Mouse (Mus musculus) embryonic facial prominence, embryonic 14.5 days (tissue): ENCODE measurements around the gene Nfkbia. TPM values are rescaled to one million over a fixed set of nuclear protein-coding genes. Genes with fewer than 3 reads are reported as not detected.

Source experiments
- ATAC-seq: fragments of 200-750 bp; cut with Nextera tagmentation; 2 replicates; pipeline ENCODE4 v1.8.0; 2017; ENCODE audit warnings: low read depth, moderate number of reproducible peaks, moderate TSS enrichment
- DNase-seq: peaks from one replicate; pipeline ENCODE4 v3.0.0-alpha.2; 2015; ENCODE audit warnings: low spot score
- H3K27ac ChIP-seq: fragments of 300-500 bp; sonication (generic); replicated peaks from 2 replicates; pipeline ENCODE4 v1.5.1; 2014; ENCODE audit warnings: low read depth, mild to moderate bottlenecking, low read length, moderate library complexity
- H3K27me3 ChIP-seq: fragments of 300-500 bp; sonication (generic); replicated peaks from 2 replicates; pipeline ENCODE4 v1.6.1; 2014; ENCODE audit warnings: low read length; ENCODE audit not compliant: control insufficient read depth, insufficient read depth
- H3K36me3 ChIP-seq: fragments of 300-500 bp; sonication (generic); 2 replicates; pipeline ENCODE4 v1.6.1; 2014; ENCODE audit warnings: low read length, mixed read lengths; ENCODE audit not compliant: control insufficient read depth, insufficient read depth
- H3K4me1 ChIP-seq: fragments of 300-500 bp; sonication (generic); 2 replicates; pipeline ENCODE4 v1.6.1; 2014; ENCODE audit warnings: antibody characterized with exemption, low read length; ENCODE audit not compliant: control insufficient read depth, insufficient read depth
- H3K4me2 ChIP-seq: fragments of 300-500 bp; sonication (generic); 2 replicates; pipeline ENCODE4 v1.6.1; 2014; ENCODE audit warnings: low read depth, mild to moderate bottlenecking, low read length, moderate library complexity, mixed read lengths
- H3K4me3 ChIP-seq: fragments of 300-500 bp; sonication (generic); 2 replicates; pipeline ENCODE4 v1.5.1; 2014; ENCODE audit warnings: low read depth, mild to moderate bottlenecking, low read length
- H3K9ac ChIP-seq: fragments of 300-500 bp; sonication (generic); 2 replicates; pipeline ENCODE4 v1.6.1; 2014; ENCODE audit warnings: low read depth, mild to moderate bottlenecking, low read length, moderate library complexity, mixed read lengths
- H3K9me3 ChIP-seq: fragments of 300-500 bp; sonication (generic); 2 replicates; pipeline ENCODE4 v1.6.1; 2016; ENCODE audit warnings: low read length; ENCODE audit not compliant: control insufficient read depth
- WGBS: fragments of 180-500 bp; shearing (Covaris S2); extraction: QIAGEN DNeasy Blood & Tissue Kit; methylation state at CpG from one replicate; pipeline ENCODE4 v1.1.7; 2014; 5-methylcytosine and 5-hydroxymethylcytosine counted together
- polyA plus RNA-seq: library from polyadenylated mRNA; unstranded; fragments of >200 nt; fragmentation: Nextera tagmentation; extraction: Ambion mirVana; gene quantifications from 2 replicates; pipeline ENCODE4 v1.2.1, GENCODE M21; 2014

The Nfkbia gene
- polyA plus RNA-seq, 1 experiment from 2014 or later: 101 TPM

DNA sequence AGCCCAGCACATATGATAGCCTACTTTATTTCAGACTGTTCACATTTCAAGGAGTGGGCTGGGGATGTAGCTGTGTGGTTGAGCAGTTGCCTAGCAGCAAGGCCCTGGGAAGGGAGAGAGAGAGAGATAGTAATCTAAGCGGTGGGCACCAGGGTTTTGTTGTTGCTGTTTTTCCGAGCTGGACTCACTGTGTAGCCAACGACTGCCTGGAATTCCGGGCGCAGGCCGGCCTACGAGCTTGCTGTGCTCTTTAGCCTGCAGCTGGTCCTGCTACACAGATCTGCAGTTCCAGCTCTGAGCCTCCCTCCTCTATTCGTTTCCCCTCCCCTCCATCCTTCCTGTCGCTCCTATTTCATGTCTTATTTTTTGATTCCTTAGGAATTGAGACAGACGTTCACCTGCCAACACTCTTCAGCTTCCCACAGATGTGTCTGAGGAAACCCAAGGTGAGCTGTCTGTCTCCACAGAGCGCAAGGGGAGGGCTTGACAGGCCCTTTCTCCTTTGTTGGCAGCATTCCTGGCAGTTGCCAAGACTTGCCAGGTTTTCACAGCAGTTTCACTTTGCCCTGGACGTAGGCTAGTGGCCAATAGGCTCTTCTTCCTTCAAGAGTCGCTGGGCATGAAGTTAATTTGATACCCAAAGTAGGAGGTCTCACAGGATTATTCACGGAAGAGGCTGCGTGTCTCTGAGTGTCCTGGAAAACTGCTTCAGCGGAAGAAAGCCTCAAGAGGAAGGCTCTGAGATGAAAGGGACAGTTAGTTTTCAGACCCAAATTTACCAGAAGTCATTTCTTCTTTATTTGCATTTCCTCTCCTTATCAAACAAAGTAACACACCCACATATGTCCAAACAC is 28.2 kb downstream of the Nfkbia start:
- H3K27ac ChIP-seq: peak overlapping the region; percentile 85
- 15% methylated on average over 16 of the region's 16 CpGs for WGBS
- H3K9ac ChIP-seq: no peak overlapping the region
- no peaks in the 10 kb centered on the region for H3K27me3 ChIP-seq
- no peaks in the 10 kb centered on the region for H3K36me3 ChIP-seq
- ATAC-seq: peak; percentile 78
- H3K4me1 ChIP-seq: peaks cover 66% of the 10 kb centered on the region
- DNase-seq: peak; percentile 89
- H3K4me3 ChIP-seq: no peak overlapping the region
- H3K9me3 ChIP-seq: no peaks in the 10 kb centered on the region
- peak overlapping the region; percentile 34 for H3K4me2 ChIP-seq

GRCm38 (mm10) chr12:55463087-55463486 is 29.4 kb downstream of the Nfkbia start:
- no peaks in the 10 kb centered on the region for H3K36me3 ChIP-seq
- ATAC-seq: no peak
- peak overlapping the region; percentile 85 for H3K27ac ChIP-seq
- H3K4me3 ChIP-seq: no peak overlapping the region
- 77% methylated on average over 5 of the region's 5 CpGs for WGBS
- no peak for DNase-seq
- H3K4me1 ChIP-seq: peaks cover 66% of the 10 kb centered on the region
- H3K9ac ChIP-seq: no peak overlapping the region
- H3K27me3 ChIP-seq: no peaks in the 10 kb centered on the region
- no peaks in the 10 kb centered on the region for H3K9me3 ChIP-seq
- H3K4me2 ChIP-seq: no peak overlapping the region

GRCm38 (mm10) chr12:55462456-55462855 is 30.0 kb downstream of the Nfkbia start:
- DNase-seq (no peak), ATAC-seq (no peak)
- 55% methylated on average over 6 of the region's 6 CpGs for WGBS
- Histone ChIP-seq H3K4me2 (no peak overlapping the region), H3K4me1 (peaks cover 61% of the 10 kb centered on the region), H3K27me3 (no peaks in the 10 kb centered on the region), H3K4me3 (no peak overlapping the region), H3K36me3 (no peaks in the 10 kb centered on the region), H3K9me3 (no peaks in the 10 kb centered on the region), H3K27ac (peak overlapping the region; percentile 85), H3K9ac (no peak overlapping the region)

DNA sequence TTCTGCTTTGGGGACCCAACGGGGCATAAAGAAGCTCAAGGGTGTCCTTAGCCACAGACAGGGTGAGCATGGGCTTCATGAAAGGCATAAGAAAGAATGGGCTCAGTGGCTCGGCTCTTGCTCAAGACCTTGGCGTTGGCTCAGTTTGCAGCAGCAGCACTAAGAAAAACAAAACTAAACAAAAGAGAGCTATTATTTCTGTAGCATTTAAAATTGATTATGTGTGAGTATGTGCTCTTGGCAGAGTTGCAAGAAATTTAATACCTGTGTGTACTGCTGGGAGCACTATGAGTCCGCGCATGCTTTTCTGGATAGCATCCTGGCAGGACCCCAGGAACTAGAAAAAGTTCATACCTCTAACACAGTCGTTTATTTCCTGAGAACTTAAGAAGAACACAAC is 30.7 kb downstream of the Nfkbia start:
- ATAC-seq (peak; percentile 60), DNase-seq (peak; percentile 97)
- H3K9ac ChIP-seq: no peak overlapping the region
- H3K36me3 ChIP-seq: no peaks in the 10 kb centered on the region
- no peak overlapping the region for H3K4me3 ChIP-seq
- 0 out of 2 replicates have a peak overlapping the region, but pooled peaks have one; percentile 12 for H3K4me2 ChIP-seq
- H3K27me3 ChIP-seq: no peaks in the 10 kb centered on the region
- peak overlapping the region; percentile 85 for H3K27ac ChIP-seq
- 33% methylated on average over 6 of the region's 6 CpGs for WGBS
- H3K9me3 ChIP-seq: no peaks in the 10 kb centered on the region
- H3K4me1 ChIP-seq: peaks cover 61% of the 10 kb centered on the region

DNA sequence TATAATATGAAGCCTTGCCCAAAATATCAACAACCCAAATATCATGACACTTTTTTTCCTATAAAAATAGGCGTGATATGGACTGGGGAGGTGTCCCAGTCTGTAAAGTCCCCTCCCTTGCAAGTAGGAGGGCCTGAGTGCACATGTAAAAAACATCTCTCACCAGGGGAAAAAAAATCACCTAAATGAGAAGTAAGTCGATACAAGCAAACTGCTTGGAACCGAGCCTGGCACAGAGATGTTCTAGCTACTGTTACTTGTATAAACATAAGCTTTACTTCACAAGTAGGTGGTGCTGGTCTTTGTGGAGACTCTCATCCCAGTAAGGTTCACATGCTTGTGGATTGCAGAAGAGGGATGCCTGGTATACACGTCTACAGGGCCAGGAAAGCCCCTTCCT is 31.5 kb downstream of the Nfkbia start:
- no peaks in the 10 kb centered on the region for H3K36me3 ChIP-seq
- DNase-seq (peak; percentile 85), ATAC-seq (no peak)
- H3K4me2 ChIP-seq: peak overlapping the region; percentile 12; the same call in 1 of the 2 replicates
- peak overlapping the region; percentile 85 for H3K27ac ChIP-seq
- H3K4me3 ChIP-seq: no peak overlapping the region
- H3K9me3 ChIP-seq: no peaks in the 10 kb centered on the region
- no peaks in the 10 kb centered on the region for H3K27me3 ChIP-seq
- 42% methylated on average over 4 of the region's 4 CpGs for WGBS
- H3K9ac ChIP-seq: no peak overlapping the region
- H3K4me1 ChIP-seq: peaks cover 57% of the 10 kb centered on the region

DNA sequence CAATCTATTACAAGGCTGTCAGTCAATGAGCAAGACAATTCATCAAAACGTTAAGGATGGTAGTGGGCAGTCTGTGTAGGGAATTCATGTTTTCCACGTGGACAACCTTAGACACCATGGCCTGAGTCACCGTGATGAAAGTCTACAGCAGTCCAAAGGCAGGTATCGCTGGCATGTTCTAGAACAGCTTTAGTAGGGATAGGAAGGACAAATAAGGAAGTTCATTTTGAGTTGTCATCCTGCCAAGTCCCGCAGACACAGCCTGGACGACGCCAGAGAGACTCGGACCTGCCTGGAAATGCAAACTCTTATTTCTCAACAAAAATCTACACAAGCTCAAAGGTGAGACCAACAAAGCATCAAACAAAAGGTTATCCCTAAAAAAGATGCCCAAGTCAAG is 32.7 kb downstream of the Nfkbia start:
- DNase-seq (no peak), ATAC-seq (no peak)
- H3K4me2 ChIP-seq: no peak overlapping the region
- H3K9ac ChIP-seq: no peak overlapping the region
- no peak overlapping the region for H3K4me3 ChIP-seq
- no peak overlapping the region for H3K27ac ChIP-seq
- H3K36me3 ChIP-seq: no peaks in the 10 kb centered on the region
- no peaks in the 10 kb centered on the region for H3K9me3 ChIP-seq
- peaks cover 47% of the 10 kb centered on the region for H3K4me1 ChIP-seq
- 75% methylated on average over 8 of the region's 8 CpGs for WGBS
- no peaks in the 10 kb centered on the region for H3K27me3 ChIP-seq

DNA sequence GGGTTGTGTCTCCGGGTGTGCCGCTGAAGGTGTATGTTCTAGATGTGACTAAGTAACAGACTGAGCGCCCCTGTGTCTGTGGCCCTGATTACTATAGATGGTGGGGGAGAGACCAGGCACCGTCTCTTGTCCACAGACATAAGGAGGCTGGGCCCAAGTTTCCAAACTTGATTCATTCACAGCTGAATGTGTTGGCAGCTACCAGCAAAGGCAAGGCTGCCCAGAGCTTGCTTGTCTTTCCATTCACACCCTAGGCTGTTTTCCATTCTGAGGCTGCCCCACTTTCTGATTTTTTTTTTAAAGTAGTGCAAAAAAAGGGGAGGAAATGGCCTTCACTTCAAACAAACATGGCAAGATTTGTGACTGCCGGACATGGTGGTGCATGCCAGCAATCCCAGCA is 35.6 kb downstream of the Nfkbia start:
- ATAC-seq: no peak
- Histone ChIP-seq H3K4me3 (no peak overlapping the region), H3K4me1 (peaks cover 41% of the 10 kb centered on the region), H3K27me3 (no peaks in the 10 kb centered on the region), H3K36me3 (no peaks in the 10 kb centered on the region), H3K27ac (no peak overlapping the region), H3K9ac (no peak overlapping the region), H3K4me2 (no peak overlapping the region), H3K9me3 (no peaks in the 10 kb centered on the region)
- 85% methylated on average over 5 of the region's 5 CpGs for WGBS
- DNase-seq: no peak

- H3K4me1 ChIP-seq: peaks cover 35% of the 10 kb centered on the region
- no peak for ATAC-seq
- H3K27me3 ChIP-seq: no peaks in the 10 kb centered on the region
- H3K4me2 ChIP-seq: no peak overlapping the region
- no peak for DNase-seq
- no peaks in the 10 kb centered on the region for H3K36me3 ChIP-seq
- H3K9ac ChIP-seq: no peak overlapping the region
- H3K4me3 ChIP-seq: no peak overlapping the region
- no peak overlapping the region for H3K27ac ChIP-seq
- 52% methylated on average over 3 of the region's 3 CpGs for WGBS
- H3K9me3 ChIP-seq: no peaks in the 10 kb centered on the region
These were observed 36.3 kb downstream of the Nfkbia start for GRCm38 (mm10) chr12:55456136-55456535.

DNA sequence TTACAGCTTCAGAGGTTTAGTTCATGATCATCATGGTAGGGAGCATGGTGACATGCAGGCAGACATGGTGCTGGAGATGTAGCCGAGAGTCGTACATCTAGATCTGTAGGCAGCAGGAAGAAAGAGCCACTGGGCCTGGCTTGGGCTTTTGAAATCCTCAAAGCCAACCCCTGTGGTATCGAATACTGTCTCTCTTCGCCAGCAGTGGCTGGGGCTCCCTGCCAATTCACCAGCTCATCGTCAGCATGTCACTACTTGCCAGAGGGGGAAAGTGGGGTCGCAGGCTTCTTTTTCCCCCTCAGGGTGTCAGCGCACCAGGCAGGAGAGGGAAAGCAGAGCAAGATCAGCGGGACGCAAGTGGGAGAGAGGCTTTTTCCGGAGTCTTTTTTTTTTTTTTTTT is 37.2 kb downstream of the Nfkbia start:
- Histone ChIP-seq H3K4me1 (peaks cover 29% of the 10 kb centered on the region), H3K36me3 (no peaks in the 10 kb centered on the region), H3K4me2 (no peak overlapping the region), H3K27ac (no peak overlapping the region), H3K9ac (no peak overlapping the region), H3K9me3 (no peaks in the 10 kb centered on the region), H3K4me3 (no peak overlapping the region), H3K27me3 (no peaks in the 10 kb centered on the region)
- DNase-seq: no peak
- WGBS: 58% methylated on average over 9 of the region's 10 CpGs
- ATAC-seq: no peak
